Mouse (Mus musculus) limb, embryonic 10.5 days (tissue): ENCODE measurements around the gene Gfap. TPM values are rescaled to one million over a fixed set of nuclear protein-coding genes. Genes with fewer than 3 reads are reported as not detected.

Experiments
- DNase-seq: peaks from one replicate; pipeline ENCODE4 v3.0.0-alpha.2; 2017; ENCODE audit warnings: low spot score
- H3K27ac ChIP-seq: fragments of 300-500 bp; sonication (generic); 2 replicates; pipeline ENCODE4 v1.5.1; 2016; ENCODE audit warnings: mild to moderate bottlenecking
- H3K27me3 ChIP-seq: fragments of 300-500 bp; sonication (generic); 2 replicates; pipeline ENCODE4 v1.6.1; 2016; ENCODE audit warnings: low read depth, mild to moderate bottlenecking; ENCODE audit not compliant: poor library complexity, severe bottlenecking
- H3K36me3 ChIP-seq: fragments of 300-500 bp; sonication (generic); 2 replicates; pipeline ENCODE4 v1.6.1; 2016; ENCODE audit warnings: mild to moderate bottlenecking, moderate library complexity
- H3K4me1 ChIP-seq: fragments of 300-500 bp; sonication (generic); 2 replicates; pipeline ENCODE4 v1.6.1; 2016
- H3K4me3 ChIP-seq: fragments of 300-500 bp; sonication (generic); 2 replicates; pipeline ENCODE4 v1.5.1; 2016; ENCODE audit warnings: mild to moderate bottlenecking, moderate library complexity
- H3K9me3 ChIP-seq: fragments of 300-500 bp; sonication (generic); replicated peaks from 2 replicates; pipeline ENCODE4 v1.6.1; 2016; ENCODE audit warnings: mild to moderate bottlenecking
- WGBS: fragments of 180-500 bp; shearing (Covaris S2); methylation state at CpG from one replicate; pipeline ENCODE4 v1.1.7; 2016; 5-methylcytosine and 5-hydroxymethylcytosine counted together
- polyA plus RNA-seq: library from polyadenylated mRNA; unstranded; fragments of >200 nt; fragmentation: Nextera tagmentation; extraction: Ambion mirVana; gene quantifications from 2 replicates; pipeline ENCODE4 v1.2.1, GENCODE M21; 2016

The Gfap gene
- polyA plus RNA-seq, 1 experiment from 2014 or later = 0.16 TPM

- no peak overlapping the region for H3K4me3 ChIP-seq
- H3K9me3 ChIP-seq = no peaks in the 10 kb centered on the region
- DNase-seq = no peak
- no peaks in the 10 kb centered on the region for H3K27me3 ChIP-seq
- H3K4me1 ChIP-seq = peaks cover 21% of the 10 kb centered on the region
- H3K27ac ChIP-seq = no peak overlapping the region
- peaks cover 93% of the 10 kb centered on the region for H3K36me3 ChIP-seq
Measured at GRCm38 (mm10) chr11:102853760-102854159, 47.0 kb downstream of the Gfap start.

DNA sequence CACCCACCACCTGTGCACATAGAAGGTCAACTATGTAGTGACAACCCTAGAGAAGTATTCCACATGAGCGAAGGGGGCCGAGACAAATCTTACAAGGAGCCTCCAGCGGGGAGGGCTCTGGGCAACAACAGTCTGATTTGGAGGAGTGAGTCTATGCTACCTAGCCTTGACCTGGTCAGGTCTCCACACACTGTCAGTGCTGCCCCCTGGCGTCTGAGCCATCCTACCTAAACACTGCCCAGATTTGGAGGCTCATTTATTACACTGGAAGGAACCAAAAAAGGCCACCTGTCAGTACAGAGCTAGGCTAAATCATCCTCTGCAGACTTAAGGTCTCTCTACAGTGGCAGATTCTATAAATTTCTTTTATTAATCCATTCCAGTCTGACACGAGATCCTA lies 48.8 kb downstream of the Gfap start:
- Histone ChIP-seq H3K36me3 (peaks cover 93% of the 10 kb centered on the region), H3K9me3 (no peaks in the 10 kb centered on the region), H3K27me3 (no peaks in the 10 kb centered on the region), H3K27ac (no peak overlapping the region), H3K4me1 (peaks cover 17% of the 10 kb centered on the region), H3K4me3 (no peak overlapping the region)
- peak; percentile 69 for DNase-seq
- WGBS = 73% methylated on average over 5 of the region's 5 CpGs

DNA sequence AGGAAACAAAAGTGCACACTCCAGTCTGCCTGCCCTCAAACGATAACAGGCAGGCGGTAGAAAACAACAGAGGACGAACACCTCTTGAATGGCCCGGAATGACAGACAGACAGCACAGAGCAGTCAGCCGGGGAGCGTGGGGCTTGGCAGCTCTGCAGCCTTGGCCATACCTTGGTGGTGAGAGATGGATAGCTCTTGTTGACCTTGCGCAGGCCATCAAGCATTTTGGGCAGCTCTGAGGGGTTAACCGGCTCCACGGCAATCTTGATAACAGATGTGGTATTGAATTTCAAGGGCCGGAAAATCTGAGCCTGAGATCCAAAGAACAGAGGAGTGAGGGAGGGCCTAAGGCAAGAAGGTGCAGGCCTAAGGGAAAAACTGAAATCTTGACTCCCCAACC lies 54.8 kb downstream of the Gfap start:
- no peaks in the 10 kb centered on the region for H3K9me3 ChIP-seq
- WGBS = 67% methylated on average over 10 of the region's 10 CpGs

DNA sequence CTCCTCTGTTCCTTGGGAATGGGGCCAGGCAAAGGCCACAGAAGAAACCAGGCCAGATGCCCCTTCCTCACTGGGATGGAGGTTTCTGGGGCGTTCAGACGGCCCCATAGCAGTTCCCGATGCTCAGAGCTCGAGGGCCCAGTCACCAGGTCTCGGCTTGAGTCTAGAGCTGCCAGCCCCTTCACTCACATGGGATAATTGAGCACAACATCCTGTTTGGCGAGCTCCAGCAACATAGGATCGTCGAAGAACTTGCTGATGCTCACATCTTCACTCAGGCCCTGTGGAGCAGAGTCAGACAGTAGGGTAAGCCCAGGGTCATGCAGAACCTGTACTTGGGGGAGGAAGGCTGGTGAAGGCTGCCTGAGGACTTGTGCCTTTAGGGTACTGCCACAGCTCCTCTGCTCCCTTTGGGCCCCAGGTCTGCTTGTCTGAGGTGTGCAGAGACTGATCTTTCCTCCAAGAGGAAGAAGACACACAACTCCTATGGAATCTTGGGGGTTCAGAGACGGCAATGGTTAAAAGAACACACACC lies 62.0 kb downstream of the Gfap start:
- no peaks in the 10 kb centered on the region for H3K4me1 ChIP-seq
- DNase-seq = no peak
- no peak overlapping the region for H3K27ac ChIP-seq
- H3K27me3 ChIP-seq = no peaks in the 10 kb centered on the region
- H3K36me3 ChIP-seq = peaks cover 81% of the 10 kb centered on the region
- 92% methylated on average over 9 of the region's 9 CpGs for WGBS
- H3K9me3 ChIP-seq = no peaks in the 10 kb centered on the region
- H3K4me3 ChIP-seq = no peak overlapping the region

More for the DNA sequence above, 54.8 kb downstream of the Gfap start:
- Histone ChIP-seq H3K4me3 (no peak overlapping the region), H3K36me3 (peaks cover 100% of the 10 kb centered on the region), H3K27me3 (no peaks in the 10 kb centered on the region), H3K27ac (no peak overlapping the region), H3K4me1 (no peaks in the 10 kb centered on the region)
- no peak for DNase-seq

DNA sequence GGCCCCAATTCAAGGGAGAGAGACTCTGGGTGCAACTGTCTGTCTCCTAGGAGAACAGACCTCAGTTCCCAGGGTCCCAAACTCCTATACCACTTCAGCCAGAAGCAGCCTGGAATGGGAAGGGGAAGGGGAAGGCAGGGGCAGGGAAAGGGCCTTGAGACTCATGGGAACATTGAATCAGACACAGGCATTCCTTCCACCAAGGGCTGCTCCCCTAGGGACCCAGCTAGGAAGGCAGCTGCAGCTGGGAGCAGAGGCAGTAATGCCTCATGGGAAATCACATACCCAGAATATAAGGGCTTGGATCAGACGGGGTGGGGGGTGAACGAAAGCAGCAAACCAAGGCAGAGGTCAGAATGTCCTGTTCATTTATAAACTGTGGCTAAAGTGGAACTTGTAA lies 62.6 kb downstream of the Gfap start:
- DNase-seq = no peak
- H3K27ac ChIP-seq = no peak overlapping the region
- H3K4me3 ChIP-seq = no peak overlapping the region
- 92% methylated on average over 2 of the region's 2 CpGs for WGBS
- H3K36me3 ChIP-seq = peaks cover 75% of the 10 kb centered on the region
- no peaks in the 10 kb centered on the region for H3K27me3 ChIP-seq
- H3K4me1 ChIP-seq = 0 out of 2 replicates have a peak, but pooled peaks cover under 1% of the 10 kb centered on the region
- H3K9me3 ChIP-seq = no peaks in the 10 kb centered on the region

DNA sequence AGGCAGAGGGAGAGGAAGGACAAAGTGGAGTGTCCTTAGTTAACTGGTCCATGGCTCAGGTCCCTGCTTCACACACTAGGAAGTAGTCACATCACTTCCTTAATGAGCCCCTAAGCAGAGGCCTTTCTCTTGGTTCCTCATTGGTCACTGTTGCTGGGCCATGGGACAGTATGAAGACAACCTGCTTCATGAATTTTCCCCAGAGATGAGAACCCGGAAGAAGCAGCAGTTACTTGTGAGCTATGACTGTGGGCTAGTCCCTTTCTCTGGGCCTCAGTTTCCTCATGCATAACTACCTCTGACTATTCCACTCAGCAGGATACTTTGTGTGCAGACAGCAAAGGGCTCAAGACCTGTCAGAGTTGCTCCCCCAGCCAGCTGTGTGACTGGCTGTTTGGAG lies 63.3 kb downstream of the Gfap start:
- H3K36me3 ChIP-seq = peaks cover 68% of the 10 kb centered on the region
- no peaks in the 10 kb centered on the region for H3K27me3 ChIP-seq
- no peaks in the 10 kb centered on the region for H3K9me3 ChIP-seq
- 0 out of 2 replicates have a peak, but pooled peaks cover 6% of the 10 kb centered on the region for H3K4me1 ChIP-seq
- WGBS = 90% methylated on average over 1 of the region's 1 CpGs
- H3K4me3 ChIP-seq = no peak overlapping the region
- DNase-seq = no peak
- H3K27ac ChIP-seq = no peak overlapping the region

Other genes starting within 250 kb of the Gfap start
- 0.14 and 0.55 TPM in 2 replicates for gene Meioc, start 237.2 kb downstream of the Gfap start, polyA plus RNA-seq
- gene Ccdc43, start 203.1 kb downstream of the Gfap start, polyA plus RNA-seq = 55.4 and 57.1 TPM in 2 replicates
- gene Adam11, start 139.5 kb downstream of the Gfap start, polyA plus RNA-seq = 14.2 and 25.1 TPM in 2 replicates
- gene Gjc1, start 81.2 kb downstream of the Gfap start, polyA plus RNA-seq = 95.0 and 98.8 TPM in 2 replicates
- not detected in 2 replicates for gene Higd1b, start 65.1 kb downstream of the Gfap start, polyA plus RNA-seq
- 360 and 374 TPM in 2 replicates for gene Eftud2, start 19.9 kb downstream of the Gfap start, polyA plus RNA-seq
- 1.3 and 1.5 TPM in 2 replicates for gene Ccdc103, start 19.7 kb downstream of the Gfap start, polyA plus RNA-seq
- gene Fam187a, start 15.7 kb downstream of the Gfap start, polyA plus RNA-seq = not detected in 2 replicates
- gene Kif18b, start 24.2 kb upstream of the Gfap start, polyA plus RNA-seq = 16.1 and 18.4 TPM in 2 replicates
- gene C1ql1, start 45.8 kb upstream of the Gfap start, polyA plus RNA-seq = 0.20 and 0.40 TPM in 2 replicates
- gene Nmt1, start 127.3 kb upstream of the Gfap start, polyA plus RNA-seq = 60.5 and 63.1 TPM in 2 replicates
- 260 and 269 TPM in 2 replicates for gene Dcakd, start 127.4 kb upstream of the Gfap start, polyA plus RNA-seq
- 1.5 and 1.8 TPM in 2 replicates for gene Plcd3, start 200.7 kb upstream of the Gfap start, polyA plus RNA-seq
- 4.0 and 5.1 TPM in 2 replicates for gene Acbd4, start 200.8 kb upstream of the Gfap start, polyA plus RNA-seq
- 1.8 and 2.4 TPM in 2 replicates for gene Hexim1, start 215.3 kb upstream of the Gfap start, polyA plus RNA-seq
- 10.1 and 12.3 TPM in 2 replicates for gene Hexim2, start 231.5 kb upstream of the Gfap start, polyA plus RNA-seq